Mouse (Mus musculus) embryonic facial prominence, embryonic 15.5 days (tissue): ENCODE measurements around the gene Mmp15. TPM values are rescaled to one million over a fixed set of nuclear protein-coding genes. Genes with fewer than 3 reads are reported as not detected.
A peak's percentile ranks its signal among the peaks of the same experiment; 100 is the strongest.

Source experiments
- ATAC-seq: fragments of 200-750 bp; cut with Nextera tagmentation; 2 replicates; pipeline ENCODE4 v1.8.0; 2017; ENCODE audit warnings: low read depth, moderate TSS enrichment; ENCODE audit not compliant: insufficient number of reproducible peaks, low FRiP score, low TSS enrichment
- H3K27ac ChIP-seq: fragments of 300-500 bp; sonication (generic); replicated peaks from 2 replicates; pipeline ENCODE4 v1.5.1; 2015; ENCODE audit warnings: mild to moderate bottlenecking, inconsistent platforms
- H3K27me3 ChIP-seq: fragments of 300-500 bp; sonication (generic); 2 replicates; pipeline ENCODE4 v1.6.1; 2015; ENCODE audit warnings: inconsistent platforms
- H3K36me3 ChIP-seq: fragments of 300-500 bp; sonication (generic); 2 replicates; pipeline ENCODE4 v1.6.1; 2015; ENCODE audit warnings: mild to moderate bottlenecking, inconsistent platforms
- H3K4me1 ChIP-seq: fragments of 300-500 bp; sonication (generic); 2 replicates; pipeline ENCODE4 v1.6.1; 2015; ENCODE audit warnings: inconsistent platforms
- H3K4me2 ChIP-seq: fragments of 300-500 bp; sonication (generic); replicated peaks from 2 replicates; pipeline ENCODE4 v1.6.1; 2015; ENCODE audit warnings: mild to moderate bottlenecking, inconsistent platforms
- H3K4me3 ChIP-seq: fragments of 300-500 bp; sonication (generic); replicated peaks from 2 replicates; pipeline ENCODE4 v1.5.1; 2015; ENCODE audit warnings: mild to moderate bottlenecking, inconsistent platforms
- H3K9ac ChIP-seq: fragments of 300-500 bp; sonication (generic); 2 replicates; pipeline ENCODE4 v1.6.1; 2015; ENCODE audit warnings: inconsistent platforms
- H3K9me3 ChIP-seq: fragments of 300-500 bp; sonication (generic); replicated peaks from 2 replicates; pipeline ENCODE4 v1.6.1; 2016; ENCODE audit warnings: inconsistent platforms
- WGBS: fragments of 180-500 bp; shearing (Covaris S2); methylation state at CpG from one replicate; pipeline ENCODE4 v1.1.7; 2015; 5-methylcytosine and 5-hydroxymethylcytosine counted together
- polyA plus RNA-seq: library from polyadenylated mRNA; unstranded; fragments of >200 nt; fragmentation: Nextera tagmentation; extraction: Ambion mirVana; gene quantifications from 2 replicates; pipeline ENCODE4 v1.2.1, GENCODE M21; 2015

Gene Mmp15
- polyA plus RNA-seq, 1 experiment from 2014 or later, result 13.0 TPM

GRCm38 (mm10) chr8:95346643-95347545 lies 5.2 kb upstream of the Mmp15 start:
- H3K36me3 ChIP-seq, result peaks cover 39% of the 10 kb centered on the region
- 0 out of 2 replicates have a peak overlapping the region, but pooled peaks have one; percentile 30 for H3K27ac ChIP-seq
- peaks cover 28% of the 10 kb centered on the region for H3K4me1 ChIP-seq
- no peak overlapping the region for H3K4me2 ChIP-seq
- no peak overlapping the region for H3K4me3 ChIP-seq
- no peak overlapping the region for H3K9ac ChIP-seq
- WGBS, result 36% methylated on average over 8 of the region's 8 CpGs
- H3K27me3 ChIP-seq, result peaks cover 10% of the 10 kb centered on the region
- H3K9me3 ChIP-seq, result no peaks in the 10 kb centered on the region
- 0 out of 2 replicates have a peak, but pooled peaks have one; percentile 12 for ATAC-seq

DNA sequence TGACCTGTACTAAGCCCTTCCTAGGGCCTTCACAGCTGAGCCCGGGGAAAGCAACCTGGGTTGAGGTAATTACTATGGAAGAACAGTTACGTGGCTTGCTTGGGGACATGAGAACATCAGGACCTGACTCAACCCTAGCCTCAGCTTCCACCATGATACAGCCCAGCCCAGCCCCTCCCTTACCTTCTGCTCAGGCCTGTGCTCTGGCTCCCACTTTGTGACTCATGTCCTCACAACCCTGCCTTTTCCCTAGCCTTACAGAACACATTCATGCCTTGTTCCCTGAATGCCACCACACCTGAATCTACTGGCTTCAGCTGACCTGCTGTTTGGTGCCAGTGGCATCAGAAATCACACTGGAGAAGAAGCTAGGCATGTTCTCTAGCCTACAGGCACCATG lies 3.7 kb upstream of the Mmp15 start:
- Histone ChIP-seq H3K36me3 (peaks cover 31% of the 10 kb centered on the region), H3K4me1 (peaks cover 41% of the 10 kb centered on the region), H3K9ac (no peak overlapping the region), H3K27ac (no peak overlapping the region), H3K4me3 (no peak overlapping the region), H3K9me3 (no peaks in the 10 kb centered on the region), H3K27me3 (peaks cover 19% of the 10 kb centered on the region), H3K4me2 (no peak overlapping the region)
- 72% methylated on average over 2 of the region's 2 CpGs for WGBS
- no peak for ATAC-seq

DNA sequence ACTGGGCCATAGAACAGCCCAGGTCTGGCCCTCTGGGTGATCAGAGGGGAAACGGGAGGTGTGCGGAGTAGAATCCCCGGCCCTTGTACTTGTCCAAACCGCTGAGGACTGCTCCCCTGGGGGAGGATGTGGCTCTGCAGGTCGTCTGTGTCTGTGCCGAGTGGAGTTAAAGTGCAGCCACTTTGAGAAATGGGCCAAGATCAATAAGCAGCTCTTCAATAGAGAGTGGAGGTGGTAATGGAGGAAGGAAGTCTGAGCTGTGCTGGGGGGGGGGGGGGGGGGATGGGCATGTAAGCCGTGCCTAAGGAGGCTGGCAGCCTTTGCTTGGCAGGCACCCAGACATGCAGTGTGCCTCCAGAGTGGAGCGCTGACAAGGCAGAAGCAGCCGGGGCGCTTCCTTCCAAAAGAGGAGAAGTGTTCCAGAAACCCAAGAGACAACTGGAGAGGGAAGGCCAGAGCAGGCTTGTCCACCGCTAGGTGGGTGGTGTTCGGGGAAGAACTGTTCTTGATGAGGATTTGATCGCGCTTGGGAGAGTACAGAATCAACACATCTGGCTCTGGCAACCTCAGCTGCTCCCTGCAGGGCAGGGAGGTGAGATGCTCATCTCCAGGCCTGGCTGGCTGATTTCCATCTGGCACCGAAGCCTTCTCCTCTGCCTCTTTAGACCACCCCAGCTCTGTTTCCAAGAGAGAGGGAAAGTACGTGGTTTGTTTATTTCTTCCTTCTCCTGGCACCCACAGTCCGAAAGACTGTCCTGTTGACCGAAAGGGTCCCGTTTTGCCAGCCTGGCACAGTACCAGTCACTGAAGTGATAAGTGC lies 3.0 kb upstream of the Mmp15 start:
- H3K9me3 ChIP-seq, result no peaks in the 10 kb centered on the region
- no peak for ATAC-seq
- peak overlapping the region; percentile 10; the same call in 1 of the 2 replicates for H3K4me2 ChIP-seq
- H3K4me3 ChIP-seq, result no peak overlapping the region
- H3K27ac ChIP-seq, result 0 out of 2 replicates have a peak overlapping the region, but pooled peaks have one; percentile 14
- no peak overlapping the region for H3K9ac ChIP-seq
- H3K27me3 ChIP-seq, result peaks cover 25% of the 10 kb centered on the region
- 36% methylated on average over 19 of the region's 19 CpGs for WGBS
- peaks cover 25% of the 10 kb centered on the region for H3K36me3 ChIP-seq
- H3K4me1 ChIP-seq, result peaks cover 46% of the 10 kb centered on the region

DNA sequence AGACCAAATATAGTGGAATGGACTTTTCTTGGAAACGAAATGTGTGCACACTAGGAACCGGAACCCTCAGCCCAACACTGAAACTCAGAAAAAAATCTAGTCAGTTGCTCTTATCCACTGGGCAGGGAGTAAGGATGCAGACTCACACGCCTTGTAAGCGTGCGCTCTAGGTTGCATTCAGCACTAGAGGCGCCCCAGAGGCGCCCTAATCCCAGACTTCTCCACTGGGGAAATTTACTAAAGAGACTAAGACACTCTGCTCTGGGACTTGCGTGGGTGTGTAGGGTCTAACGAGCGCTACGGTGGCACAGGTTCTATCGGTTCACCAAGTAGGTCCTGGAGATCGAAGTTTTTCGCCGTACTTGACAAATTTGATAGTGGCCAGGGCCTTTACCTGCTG lies 607 bp upstream of the Mmp15 start:
- no peak overlapping the region for H3K27ac ChIP-seq
- H3K36me3 ChIP-seq, result 0 out of 2 replicates have a peak, but pooled peaks cover 4% of the 10 kb centered on the region
- H3K27me3 ChIP-seq, result peaks cover 28% of the 10 kb centered on the region
- H3K9me3 ChIP-seq, result no peaks in the 10 kb centered on the region
- no peak overlapping the region for H3K9ac ChIP-seq
- peak overlapping the region; percentile 99 for H3K4me2 ChIP-seq
- ATAC-seq, result no peak
- peaks cover 46% of the 10 kb centered on the region for H3K4me1 ChIP-seq
- WGBS, result 3% methylated on average over 15 of the region's 15 CpGs
- peak overlapping the region; percentile 72 for H3K4me3 ChIP-seq

DNA sequence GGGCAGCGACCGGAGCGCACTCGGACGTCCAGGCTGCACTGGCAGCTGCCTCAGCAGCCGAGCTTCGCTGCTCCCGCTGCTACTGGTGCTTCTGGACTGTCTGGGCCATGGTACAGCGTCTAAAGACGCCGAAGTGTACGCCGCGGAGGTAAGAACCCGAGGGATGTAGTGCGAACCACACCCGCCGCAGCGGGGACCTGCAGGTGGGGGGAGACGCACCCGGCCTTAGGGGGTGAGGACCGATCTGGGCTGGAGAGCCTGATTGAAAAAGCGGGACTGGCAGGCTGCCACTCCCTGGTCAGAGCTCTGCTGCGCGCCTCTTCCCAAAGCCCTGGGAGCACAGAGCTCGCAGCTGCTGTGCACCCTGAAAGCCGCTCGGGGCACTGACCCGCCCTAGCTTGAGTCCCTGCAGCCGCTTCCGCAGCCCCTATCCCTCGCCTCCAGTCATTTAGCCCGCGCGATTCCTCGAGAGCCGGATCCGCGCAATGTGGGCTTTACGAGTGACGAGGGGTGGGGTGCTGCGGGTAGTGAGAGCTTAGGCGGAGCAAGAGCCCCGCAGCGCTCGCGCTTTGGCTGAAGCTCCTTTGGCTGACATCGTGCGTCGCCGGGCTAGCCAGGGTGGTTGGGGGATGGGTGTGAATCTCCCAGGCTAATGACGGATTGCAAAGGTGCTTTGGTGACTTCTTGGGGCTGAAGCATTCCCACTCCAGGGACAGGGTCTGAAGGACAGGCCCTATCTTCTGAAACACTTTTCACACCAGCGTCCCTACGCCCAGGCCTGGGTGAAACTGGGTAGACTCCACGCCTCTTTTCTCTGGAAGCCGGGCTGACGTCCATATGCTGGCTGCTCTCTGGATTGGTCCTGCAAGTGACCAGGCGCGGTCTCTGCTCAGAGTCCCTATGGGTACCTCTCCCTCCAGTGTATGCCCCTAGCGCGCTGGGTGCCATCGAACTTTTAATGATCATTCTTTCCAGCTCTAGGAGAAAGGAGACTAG lies 1.1 kb downstream of the Mmp15 start:
- H3K4me1 ChIP-seq, result peaks cover 42% of the 10 kb centered on the region
- H3K9ac ChIP-seq, result peak overlapping the region; percentile 59
- peak overlapping the region; percentile 99 for H3K4me2 ChIP-seq
- no peaks in the 10 kb centered on the region for H3K36me3 ChIP-seq
- peak overlapping the region; percentile 72 for H3K4me3 ChIP-seq
- no peaks in the 10 kb centered on the region for H3K9me3 ChIP-seq
- peak overlapping the region; percentile 55 for H3K27ac ChIP-seq
- WGBS, result 4% methylated on average over 62 of the region's 62 CpGs
- peak; percentile 32; the same call in 1 of the 2 replicates for ATAC-seq
- peaks cover 28% of the 10 kb centered on the region for H3K27me3 ChIP-seq

DNA sequence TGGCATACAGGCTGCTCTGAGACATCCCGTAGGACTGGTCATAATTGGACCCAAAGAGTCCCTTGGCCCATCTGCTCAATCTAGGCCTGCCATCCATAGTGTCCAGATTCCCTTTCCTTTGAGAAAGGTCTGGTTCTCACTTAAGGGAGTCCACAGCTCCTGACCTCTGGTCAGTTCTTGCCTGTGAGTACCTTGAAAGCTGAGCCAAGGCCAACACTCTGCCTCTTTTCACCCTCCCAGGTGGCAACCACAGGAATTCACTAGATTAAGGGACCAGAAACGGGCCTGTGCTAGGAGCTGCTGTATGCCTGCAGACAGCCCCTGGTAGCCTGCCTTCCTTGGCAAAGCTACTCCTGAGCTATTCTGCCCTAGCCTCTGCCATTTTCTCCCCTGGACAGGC lies 2.5 kb downstream of the Mmp15 start:
- no peak overlapping the region for H3K4me2 ChIP-seq
- H3K36me3 ChIP-seq, result no peaks in the 10 kb centered on the region
- peaks cover 28% of the 10 kb centered on the region for H3K27me3 ChIP-seq
- WGBS, result 82% methylated on average over 2 of the region's 2 CpGs
- H3K4me3 ChIP-seq, result no peak overlapping the region
- H3K9ac ChIP-seq, result no peak overlapping the region
- H3K27ac ChIP-seq, result no peak overlapping the region
- no peaks in the 10 kb centered on the region for H3K9me3 ChIP-seq
- ATAC-seq, result no peak
- H3K4me1 ChIP-seq, result peaks cover 42% of the 10 kb centered on the region

- H3K27me3 ChIP-seq, result peaks cover 5% of the 10 kb centered on the region; the same call in 1 of the 2 replicates
- peaks cover 25% of the 10 kb centered on the region for H3K4me1 ChIP-seq
- ATAC-seq, result 0 out of 2 replicates have a peak, but pooled peaks have one; percentile 17
- WGBS, result 37% methylated on average over 7 of the region's 8 CpGs
- H3K27ac ChIP-seq, result no peak overlapping the region
- H3K4me3 ChIP-seq, result no peak overlapping the region
- no peak overlapping the region for H3K9ac ChIP-seq
- H3K4me2 ChIP-seq, result no peak overlapping the region
- no peaks in the 10 kb centered on the region for H3K36me3 ChIP-seq
- no peaks in the 10 kb centered on the region for H3K9me3 ChIP-seq
Observed at GRCm38 (mm10) chr8:95358550-95359411, 6.7 kb downstream of the Mmp15 start.

DNA sequence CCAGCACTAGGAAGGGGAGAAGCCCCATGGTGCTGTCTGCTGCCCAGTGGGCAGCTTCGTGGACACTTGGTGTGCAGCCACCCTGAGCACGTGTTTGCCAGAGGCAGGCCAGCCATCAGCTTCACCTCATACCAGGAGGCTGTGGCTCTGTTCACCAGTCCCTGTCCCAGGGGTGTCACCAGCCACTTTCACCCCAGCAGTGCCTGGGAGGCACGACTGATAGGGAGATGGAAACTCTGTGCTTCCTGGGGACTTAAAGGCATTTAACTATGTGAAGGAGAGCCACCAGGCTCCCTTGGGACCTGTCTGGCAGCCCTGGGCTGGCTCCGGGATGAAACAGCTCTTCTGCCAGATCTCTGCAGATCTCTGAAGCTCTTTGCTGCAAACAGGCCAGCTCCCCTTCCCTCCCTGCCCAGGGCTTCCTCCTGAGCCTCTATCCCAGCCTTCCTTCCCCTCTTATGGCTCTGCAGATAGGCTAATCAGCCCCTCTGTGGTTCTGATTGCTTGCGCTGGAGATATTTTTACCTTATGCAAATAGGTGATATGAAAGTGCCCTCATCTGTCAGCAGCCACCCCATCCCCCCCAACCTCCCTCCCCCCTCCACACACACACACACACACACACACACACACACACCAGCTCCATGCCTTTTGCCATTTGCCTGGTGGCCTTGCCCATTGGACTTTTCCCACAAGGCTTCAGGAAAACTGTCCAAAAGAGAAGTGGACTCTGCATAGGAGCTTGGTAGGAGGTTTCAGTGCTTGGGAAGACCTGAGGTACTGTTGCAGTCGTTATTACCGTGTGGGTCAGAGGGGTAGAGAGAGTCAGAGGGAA lies 8.3 kb downstream of the Mmp15 start:
- Histone ChIP-seq H3K4me1 (peaks cover 24% of the 10 kb centered on the region; the same call in 1 of the 2 replicates), H3K9me3 (no peaks in the 10 kb centered on the region), H3K4me3 (no peak overlapping the region), H3K36me3 (no peaks in the 10 kb centered on the region), H3K4me2 (no peak overlapping the region), H3K27ac (no peak overlapping the region), H3K9ac (no peak overlapping the region), H3K27me3 (no peaks in the 10 kb centered on the region)
- 47% methylated on average over 7 of the region's 7 CpGs for WGBS
- ATAC-seq, result no peak

GRCm38 (mm10) chr8:95361016-95361341 lies 8.9 kb downstream of the Mmp15 start:
- Histone ChIP-seq H3K4me1 (peaks cover 24% of the 10 kb centered on the region; the same call in 1 of the 2 replicates), H3K36me3 (no peaks in the 10 kb centered on the region), H3K4me2 (no peak overlapping the region), H3K27ac (no peak overlapping the region), H3K9me3 (no peaks in the 10 kb centered on the region), H3K4me3 (no peak overlapping the region), H3K27me3 (no peaks in the 10 kb centered on the region), H3K9ac (no peak overlapping the region)
- WGBS, result 48% methylated on average over 3 of the region's 3 CpGs
- no peak for ATAC-seq
